Mouse (Mus musculus): ENCODE data around the gene Pusl1.

DNA sequence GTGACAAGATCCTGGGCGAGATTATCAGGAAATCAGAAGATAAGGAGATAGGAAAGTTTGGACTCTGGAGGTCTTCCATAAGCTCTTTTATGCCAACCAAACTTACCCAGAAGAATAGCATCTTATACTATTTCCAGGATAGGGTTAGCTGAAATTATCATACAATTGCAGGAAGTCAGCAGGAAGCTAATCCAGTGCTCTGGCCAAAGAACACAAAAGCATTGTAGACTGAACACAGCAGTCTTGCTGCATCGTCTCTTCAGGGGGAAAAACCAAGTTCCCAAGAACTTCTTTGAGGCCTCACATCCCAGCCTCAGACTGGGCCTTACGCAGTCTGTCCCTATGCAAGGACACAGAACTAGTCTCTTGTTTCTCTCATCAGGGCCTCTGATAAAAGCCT is 8.0 kb downstream of the Pusl1 start:
- TF ChIP-seq CTCF (IDR thresholded peaks at IDR 0.05; ENCODE audit: low read depth, low read length): no peak
- TF ChIP-seq TAL1 (conservative IDR thresholded peaks at IDR 0.05; ENCODE audit: low read depth, low read length): no peak
- TF ChIP-seq GATA1 (IDR thresholded peaks at IDR 0.05; ENCODE audit: borderline replicate concordance, low read length): no peak
- no peak for TF ChIP-seq GATA2 (IDR thresholded peaks at IDR 0.05; ENCODE audit: borderline replicate concordance, low read depth, low read length)
- TF ChIP-seq POLR2AphosphoS5 (IDR thresholded peaks at IDR 0.05; ENCODE audit: insufficient replicate concordance, low read depth, low read length): no peak
